Mouse (Mus musculus) right cerebral cortex, adult 18-20 months (tissue): ENCODE measurements at regions not wholly inside any gene's neighbourhood (a gene's known extent, or its start where the extent isn't known, plus 50 kb on each side); places are given as distances from the start of the nearest gene placed in this dataset.
"Not testable (repeated sequence)": the region's sequence is repeated elsewhere in the genome, so short reads cannot be mapped to it uniquely, and the experiment has no call there.

Experiments used
- DNase-seq: peaks from one replicate; pipeline ENCODE4 v3.0.0; 2022; ENCODE audit warnings: mixed read lengths

- DNase-seq: no peak
These were observed 1642.1 kb upstream of the Cdh6 start for GRCm38 (mm10) chr15:14815556-14815955.

- no peak for DNase-seq
These were observed 1633.4 kb upstream of the Cdh6 start for GRCm38 (mm10) chr15:14806849-14807248.

GRCm38 (mm10) chr15:14795221-14795620, 1621.7 kb upstream of the Cdh6 start:
- no peak for DNase-seq

GRCm38 (mm10) chr15:14780727-14781126, 1607.3 kb upstream of the Cdh6 start:
- DNase-seq: no peak

GRCm38 (mm10) chr15:14741733-14742132, 1568.3 kb upstream of the Cdh6 start:
- DNase-seq: no peak

- not testable (repeated sequence) for DNase-seq
These were observed 1524.5 kb upstream of the Cdh6 start for GRCm38 (mm10) chr15:14697925-14698324.

GRCm38 (mm10) chr15:14696481-14696880, 1523.0 kb upstream of the Cdh6 start:
- no peak for DNase-seq

- no peak for DNase-seq
These were observed 1515.7 kb upstream of the Cdh6 start for GRCm38 (mm10) chr15:14689141-14689540.

- DNase-seq: no peak
These were observed 1468.8 kb upstream of the Cdh6 start for GRCm38 (mm10) chr15:14642291-14642690.

- peak; percentile 15 for DNase-seq
These were observed 1455.0 kb upstream of the Cdh6 start for GRCm38 (mm10) chr15:14628523-14628922.

GRCm38 (mm10) chr15:14606691-14607090, 1433.2 kb upstream of the Cdh6 start:
- DNase-seq: no peak
